Mouse (Mus musculus) kidney, adult 2 months (tissue): Measurements from ENCODE around the gene Mapkbp1. TPM values are rescaled to one million over a fixed set of nuclear protein-coding genes. Genes with fewer than 3 reads are reported as not detected.
A peak's percentile ranks its signal among the peaks of the same experiment; 100 is the strongest.

Experiments used
- DNase-seq: peaks from one replicate; pipeline ENCODE4 v3.0.0; 2021
- H3K27ac ChIP-seq: fragments of 200-500 bp; 2 replicates; pipeline ENCODE4 v1.5.1; 2012; ENCODE audit warnings: low read depth, low read length, control low read depth, inconsistent platforms; ENCODE audit not compliant: insufficient read depth
- H3K27me3 ChIP-seq: fragments of 200-500 bp; replicated peaks from 2 replicates; pipeline ENCODE4 v1.6.1; 2012; ENCODE audit warnings: mild to moderate bottlenecking, moderate library complexity, low read length, inconsistent platforms; ENCODE audit not compliant: control insufficient read depth, insufficient read depth
- H3K36me3 ChIP-seq: fragments of 200-500 bp; 2 replicates; pipeline ENCODE4 v1.6.1; 2012; ENCODE audit warnings: mild to moderate bottlenecking, moderate library complexity, low read length, inconsistent platforms; ENCODE audit not compliant: control insufficient read depth, insufficient read depth
- H3K4me1 ChIP-seq: fragments of 200-500 bp; 2 replicates; pipeline ENCODE4 v1.6.1; 2011; ENCODE audit warnings: low read length; ENCODE audit not compliant: control insufficient read depth, insufficient read depth
- H3K4me3 ChIP-seq: fragments of 200-500 bp; 2 replicates; pipeline ENCODE4 v1.5.1; 2011; ENCODE audit warnings: mild to moderate bottlenecking, low read depth, low read length, control low read depth; ENCODE audit not compliant: insufficient read depth
- CTCF ChIP-seq: fragments of 200-500 bp; conservative IDR thresholded peaks from 2 replicates; pipeline ENCODE4 v1.5.1; 2011; ENCODE audit warnings: low read depth, mild to moderate bottlenecking, control low read depth, low read length, moderate library complexity, mixed read lengths; ENCODE audit not compliant: insufficient read depth, insufficient read length
- POLR2A ChIP-seq: fragments of 200-500 bp; IDR thresholded peaks from one replicate; pipeline ENCODE4 v1.6.1; 2011; ENCODE audit warnings: low read depth, low read length, control low read depth
- WGBS: fragments of 180-500 bp; shearing (Covaris S2); methylation state at CpG from one replicate; pipeline ENCODE4 v1.1.7; 2018; 5-methylcytosine and 5-hydroxymethylcytosine counted together
- polyA plus RNA-seq: library from polyadenylated mRNA; depleted of rRNA; stranded (reverse); fragments of >200 nt; gene quantifications from 2 replicates; pipeline ENCODE4 v1.2.3, GENCODE M21; 2012

Gene Mapkbp1
- polyA plus RNA-seq, 1 experiment, result 9.0 TPM

DNA sequence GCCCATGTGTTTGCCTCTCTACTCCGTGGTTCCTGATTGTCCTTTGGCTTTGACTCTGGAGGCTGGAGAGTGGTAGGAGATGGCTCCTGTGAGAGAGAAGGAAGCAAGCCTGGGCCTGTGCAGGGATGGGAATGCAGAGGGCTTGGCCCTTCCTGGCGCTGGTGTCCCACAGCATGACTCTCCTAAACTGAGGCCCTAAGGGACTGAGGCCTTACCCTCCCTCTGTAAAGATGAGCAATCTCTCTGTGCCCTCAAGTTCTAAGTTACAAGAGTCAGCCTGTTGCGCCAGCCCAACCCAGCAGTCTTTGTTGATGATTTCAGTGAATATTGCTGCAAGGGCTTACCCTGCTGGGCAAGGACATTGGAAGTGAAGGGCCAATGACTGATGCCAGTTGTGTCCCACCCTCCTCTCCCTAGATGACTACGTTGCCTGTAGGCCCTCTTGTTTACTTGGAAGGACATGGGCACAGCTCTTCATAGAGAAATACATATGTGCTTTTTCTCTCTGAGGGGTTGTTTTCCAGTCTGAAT is 35.2 kb downstream of the Mapkbp1 start:
- Histone ChIP-seq H3K27ac (no peak overlapping the region), H3K27me3 (no peaks in the 10 kb centered on the region), H3K36me3 (no peaks in the 10 kb centered on the region), H3K4me3 (no peak overlapping the region), H3K4me1 (peaks cover 8% of the 10 kb centered on the region)
- no peak for TF ChIP-seq CTCF
- no peak for DNase-seq
- WGBS, result 79% methylated on average over 4 of the region's 4 CpGs

DNA sequence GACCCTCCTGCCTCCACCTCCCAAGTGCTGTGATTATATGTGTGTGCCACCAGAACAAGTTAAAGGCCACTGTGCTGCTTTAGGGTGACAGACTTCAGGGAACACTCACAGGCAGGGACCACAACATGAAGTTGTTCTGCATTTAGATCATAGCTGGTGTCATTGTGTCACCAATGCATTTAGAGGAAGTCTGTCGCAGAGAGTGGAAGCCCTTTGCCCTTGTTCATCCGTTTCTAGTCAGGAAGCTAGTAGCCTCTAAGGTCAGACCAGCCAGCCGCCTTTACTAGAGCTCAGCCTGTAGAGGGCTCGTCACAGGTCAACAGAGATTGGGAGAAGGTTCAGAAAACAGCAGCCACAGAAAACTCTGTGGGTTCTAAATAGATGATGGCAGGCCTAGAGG is 36.2 kb downstream of the Mapkbp1 start:
- H3K4me3 ChIP-seq, result no peak overlapping the region
- H3K27me3 ChIP-seq, result no peaks in the 10 kb centered on the region
- peaks cover 8% of the 10 kb centered on the region for H3K4me1 ChIP-seq
- no peaks in the 10 kb centered on the region for H3K36me3 ChIP-seq
- H3K27ac ChIP-seq, result no peak overlapping the region; the same call in 1 of the 2 replicates
- TF ChIP-seq CTCF (no peak), POLR2A (no peak)
- 29% methylated on average over 4 of the region's 4 CpGs for WGBS
- DNase-seq, result peak; percentile 59

DNA sequence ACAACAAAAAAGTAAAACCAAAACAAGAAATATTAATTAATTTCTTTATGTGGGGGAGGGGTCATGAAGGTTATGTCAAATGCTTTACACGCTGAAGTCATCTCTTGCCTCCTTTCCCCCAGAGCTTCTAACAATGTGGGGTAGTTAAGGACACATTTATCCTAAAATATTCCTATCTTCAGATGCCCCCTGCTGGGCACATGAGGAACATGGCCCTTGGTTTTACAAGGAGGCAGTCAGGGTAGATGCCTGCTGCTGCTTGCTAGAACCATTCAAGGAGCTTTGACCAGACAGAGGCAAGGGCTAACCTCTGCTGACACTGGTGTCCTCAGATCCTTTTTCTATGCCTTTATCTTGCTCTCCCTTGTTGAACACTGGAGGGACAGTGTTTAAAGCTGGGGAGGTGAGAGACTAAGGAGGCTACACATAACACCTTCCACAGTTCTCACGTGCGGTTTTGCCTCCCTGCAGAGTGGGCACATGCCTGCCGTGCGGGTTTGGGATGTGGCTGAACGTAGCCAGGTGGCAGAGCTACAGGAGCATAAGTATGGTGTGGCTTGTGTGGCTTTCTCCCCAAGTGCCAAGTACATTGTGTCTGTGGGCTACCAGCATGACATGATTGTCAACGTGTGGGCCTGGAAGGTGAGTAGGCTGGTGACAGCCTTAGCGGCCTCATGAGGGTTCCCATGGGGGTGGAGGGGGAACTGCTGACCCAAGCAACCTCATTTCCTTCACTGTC is 39.1 kb downstream of the Mapkbp1 start:
- Histone ChIP-seq H3K27me3 (no peaks in the 10 kb centered on the region), H3K27ac (no peak overlapping the region), H3K36me3 (no peaks in the 10 kb centered on the region), H3K4me3 (no peak overlapping the region), H3K4me1 (peaks cover 8% of the 10 kb centered on the region)
- 73% methylated on average over 8 of the region's 8 CpGs for WGBS
- DNase-seq, result peak; percentile 75
- TF ChIP-seq CTCF (peak; percentile 75), POLR2A (no peak)

DNA sequence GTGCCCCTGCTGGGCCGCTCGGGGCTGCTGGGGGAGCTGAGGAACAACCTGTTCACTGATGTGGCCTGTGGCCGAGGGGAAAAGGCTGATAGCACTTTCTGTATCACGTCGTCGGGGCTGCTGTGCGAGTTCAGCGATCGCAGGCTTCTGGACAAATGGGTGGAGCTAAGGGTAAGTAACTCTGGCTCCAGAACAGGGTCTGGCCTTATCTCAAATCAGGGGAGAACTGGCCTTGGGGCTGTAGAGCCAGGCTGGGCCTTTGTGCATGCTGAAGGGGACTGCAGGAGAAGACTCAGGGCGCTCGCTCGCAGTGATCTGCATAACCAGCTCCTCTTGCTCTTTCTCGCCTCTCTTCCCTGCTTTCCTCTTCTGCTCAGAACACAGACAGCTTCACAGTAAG is 40.4 kb downstream of the Mapkbp1 start:
- H3K36me3 ChIP-seq, result 0 out of 2 replicates have a peak, but pooled peaks cover 2% of the 10 kb centered on the region
- whole genome bisulfite sequencing, result 87% methylated on average over 13 of the region's 13 CpGs
- TF ChIP-seq CTCF (no peak), POLR2A (no peak)
- H3K4me3 ChIP-seq, result no peak overlapping the region
- H3K4me1 ChIP-seq, result peaks cover 3% of the 10 kb centered on the region
- H3K27me3 ChIP-seq, result no peaks in the 10 kb centered on the region
- no peak overlapping the region for H3K27ac ChIP-seq
- no peak for DNase-seq

DNA sequence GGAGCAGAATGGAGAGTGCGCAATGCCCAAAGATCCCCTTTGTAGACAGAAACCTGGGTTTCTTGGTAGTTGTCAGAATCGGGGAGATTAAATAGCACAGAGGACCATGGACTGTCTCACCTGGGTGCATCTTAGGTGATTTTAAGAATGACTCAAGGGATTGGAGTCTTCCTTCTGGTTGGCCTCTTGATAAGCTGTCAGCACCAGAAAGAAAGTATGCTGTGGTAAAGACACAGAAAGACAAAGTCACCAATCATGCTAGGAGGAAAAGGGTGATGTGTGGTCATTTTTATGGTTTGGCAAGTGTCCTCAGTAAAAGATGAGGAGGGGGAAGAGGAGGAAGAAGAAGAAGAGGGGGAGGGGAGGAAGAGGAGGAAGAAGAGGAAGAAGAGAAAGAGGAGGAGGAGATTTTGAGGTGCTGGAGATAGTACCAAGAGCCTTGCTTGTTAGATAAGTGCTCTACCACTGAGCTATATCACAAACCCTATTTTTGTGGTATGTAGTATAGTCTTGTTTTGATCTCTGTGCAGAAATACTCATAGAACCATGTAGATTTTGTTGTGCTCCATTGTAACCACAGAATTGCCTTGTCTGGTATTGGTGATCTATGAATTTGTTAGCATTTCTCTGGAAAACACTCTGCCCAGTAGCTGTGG is 41.5 kb downstream of the Mapkbp1 start:
- H3K4me1 ChIP-seq, result no peaks in the 10 kb centered on the region
- no peaks in the 10 kb centered on the region for H3K27me3 ChIP-seq
- no peak for DNase-seq
- TF ChIP-seq POLR2A (no peak), CTCF (no peak)
- no peak overlapping the region for H3K4me3 ChIP-seq
- 0 out of 2 replicates have a peak, but pooled peaks cover 2% of the 10 kb centered on the region for H3K36me3 ChIP-seq
- WGBS, result 93% methylated on average over 2 of the region's 2 CpGs
- H3K27ac ChIP-seq, result no peak overlapping the region

DNA sequence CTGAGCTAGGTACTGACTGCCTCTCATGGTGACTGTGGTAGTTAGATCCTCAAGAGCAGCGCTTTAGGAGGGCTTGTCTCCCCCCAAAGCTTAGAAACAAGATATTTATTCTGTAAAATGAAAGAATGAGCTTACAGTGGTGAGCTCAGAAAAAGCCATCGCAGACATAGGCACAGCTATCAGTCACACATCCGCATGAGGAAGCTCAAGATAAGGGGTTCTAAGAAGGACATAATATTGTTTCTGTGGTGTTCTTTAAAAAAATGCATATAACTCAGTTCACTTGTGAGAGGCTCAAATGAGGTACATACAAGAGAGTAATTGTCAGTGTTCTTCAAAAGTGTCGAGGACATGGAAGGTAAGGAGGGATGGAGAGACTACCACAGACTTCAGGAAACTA is 43.4 kb downstream of the Mapkbp1 start:
- TF ChIP-seq CTCF (no peak), POLR2A (no peak)
- H3K27ac ChIP-seq, result no peak overlapping the region
- WGBS, result 95% methylated on average over 4 of the region's 4 CpGs
- no peaks in the 10 kb centered on the region for H3K4me1 ChIP-seq
- no peak for DNase-seq
- 0 out of 2 replicates have a peak, but pooled peaks cover 2% of the 10 kb centered on the region for H3K36me3 ChIP-seq
- no peak overlapping the region for H3K4me3 ChIP-seq
- H3K27me3 ChIP-seq, result no peaks in the 10 kb centered on the region

DNA sequence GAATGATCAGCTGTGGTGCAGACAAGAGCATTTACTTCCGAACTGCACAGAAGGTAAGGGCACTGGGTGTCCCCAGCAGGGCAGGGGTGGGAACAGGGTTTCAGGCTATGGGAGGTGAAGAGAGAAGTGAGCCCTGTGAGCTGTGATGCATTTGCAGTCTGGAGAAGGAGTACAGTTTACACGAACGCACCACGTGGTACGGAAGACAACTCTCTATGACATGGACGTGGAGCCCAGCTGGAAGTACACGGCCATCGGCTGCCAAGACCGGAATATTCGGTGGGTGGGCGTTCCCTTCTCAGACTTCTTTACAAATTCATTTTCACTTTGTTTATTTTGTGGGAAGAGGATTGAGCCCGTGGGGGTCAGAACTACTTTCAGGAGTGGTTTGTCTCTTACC is 45.1 kb downstream of the Mapkbp1 start:
- no peak for DNase-seq
- Histone ChIP-seq H3K4me3 (no peak overlapping the region), H3K4me1 (no peaks in the 10 kb centered on the region), H3K27ac (no peak overlapping the region), H3K36me3 (peaks cover 4% of the 10 kb centered on the region; the same call in 1 of the 2 replicates), H3K27me3 (no peaks in the 10 kb centered on the region)
- 89% methylated on average over 12 of the region's 12 CpGs for WGBS
- TF ChIP-seq CTCF, result no peak
- TF ChIP-seq POLR2A, result no peak
